Mouse (Mus musculus): ENCODE data around the gene Jsrp1.

Gene Jsrp1

DNA sequence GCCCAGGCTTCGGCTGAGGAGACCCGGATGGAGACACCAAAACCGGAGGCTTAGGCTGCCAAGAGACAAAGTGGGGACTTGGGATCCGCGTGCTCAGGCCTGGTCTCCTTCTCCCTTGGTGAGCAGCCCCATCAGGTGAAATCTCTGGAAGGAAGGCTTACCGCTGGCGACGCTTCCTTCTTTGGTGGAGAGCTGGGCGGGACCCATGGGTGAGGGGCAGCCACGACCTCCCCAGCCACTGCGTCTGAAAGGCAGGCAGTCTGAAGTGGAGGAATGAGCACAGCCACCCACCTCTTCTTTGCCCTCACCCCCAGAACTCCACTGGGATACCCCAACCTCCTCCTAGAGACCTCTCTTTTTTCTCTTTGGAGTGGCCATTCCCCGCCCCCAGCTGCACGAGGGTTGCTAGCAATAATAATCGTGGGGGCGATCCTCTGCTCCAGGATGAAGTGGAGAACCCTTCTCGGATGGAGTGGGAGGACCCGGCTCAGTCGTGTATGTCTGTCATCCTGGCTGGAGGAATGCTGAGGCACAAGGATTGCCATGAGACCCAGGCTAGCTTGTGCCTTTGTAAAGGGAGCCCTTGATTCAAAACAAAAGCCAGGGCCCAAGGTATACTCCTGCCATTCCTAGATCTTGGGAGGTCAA is 4.2 kb downstream of the Jsrp1 start:
- no peak for DNase-seq (ENCODE audit: low spot score)

- DNase-seq (ENCODE audit: low spot score), result no peak
Measured at GRCm38 (mm10) chr10:80808099-80808984, 5.0 kb downstream of the Jsrp1 start.

DNA sequence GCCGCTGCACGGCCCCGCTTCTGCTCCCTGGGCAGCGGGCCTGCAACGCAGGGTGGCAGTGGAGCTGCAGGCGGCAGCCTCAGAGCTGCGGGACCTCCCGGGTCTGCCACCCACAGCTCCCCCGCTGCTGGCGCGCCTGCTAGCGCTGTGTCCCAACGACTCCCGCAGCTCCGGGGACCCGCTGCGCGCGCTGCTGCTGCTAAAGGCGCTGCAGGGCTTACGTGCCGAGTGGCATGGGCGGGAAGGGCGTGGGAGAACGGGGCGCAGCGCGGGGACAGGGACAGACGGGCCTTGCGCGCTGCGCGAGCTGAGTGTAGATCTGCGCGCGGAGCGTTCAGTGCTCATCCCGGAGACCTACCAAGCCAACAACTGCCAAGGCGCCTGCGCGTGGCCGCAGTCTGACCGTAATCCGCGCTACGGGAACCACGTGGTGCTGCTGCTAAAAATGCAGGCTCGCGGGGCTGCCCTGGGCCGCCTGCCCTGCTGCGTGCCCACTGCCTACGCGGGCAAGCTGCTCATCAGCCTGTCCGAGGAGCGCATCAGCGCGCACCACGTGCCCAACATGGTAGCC is 6.2 kb downstream of the Jsrp1 start:
- DNase-seq (ENCODE audit: low spot score), result no peak

DNA sequence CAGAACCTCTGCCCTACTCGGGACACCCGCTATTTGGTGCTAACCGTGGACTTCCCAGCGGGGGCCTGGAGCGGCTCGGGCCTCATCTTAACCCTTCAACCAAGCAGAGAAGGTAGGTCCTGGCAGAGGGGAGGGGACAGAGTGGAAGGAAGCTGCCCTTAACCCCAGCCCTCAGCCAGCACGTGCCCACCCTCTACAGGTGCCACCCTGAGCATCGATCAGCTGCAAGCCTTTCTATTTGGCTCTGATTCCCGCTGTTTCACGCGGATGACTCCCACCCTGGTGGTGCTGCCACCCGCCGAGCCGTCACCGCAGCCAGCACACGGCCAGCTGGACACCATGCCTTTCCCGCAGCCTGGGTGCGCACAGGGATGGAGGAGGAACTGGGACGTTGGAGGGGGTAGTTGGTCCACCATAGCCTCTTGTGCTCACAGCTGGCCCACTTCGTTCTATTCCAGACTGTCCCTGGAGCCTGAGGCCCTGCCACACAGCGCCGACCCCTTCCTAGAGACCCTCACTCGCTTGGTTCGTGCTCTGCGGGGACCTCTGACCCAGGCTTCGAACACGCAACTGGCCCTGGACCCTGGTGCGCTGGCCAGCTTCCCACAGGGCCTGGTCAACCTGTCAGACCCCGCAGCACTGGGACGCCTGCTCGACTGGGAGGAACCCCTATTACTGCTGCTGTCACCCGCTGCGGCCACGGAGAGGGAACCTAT is 6.8 kb downstream of the Jsrp1 start:
- no peak for DNase-seq (ENCODE audit: low spot score)

GRCm38 (mm10) chr10:80805925-80806324 is 7.4 kb downstream of the Jsrp1 start:
- peak; percentile 70 for DNase-seq (ENCODE audit: low spot score)

DNA sequence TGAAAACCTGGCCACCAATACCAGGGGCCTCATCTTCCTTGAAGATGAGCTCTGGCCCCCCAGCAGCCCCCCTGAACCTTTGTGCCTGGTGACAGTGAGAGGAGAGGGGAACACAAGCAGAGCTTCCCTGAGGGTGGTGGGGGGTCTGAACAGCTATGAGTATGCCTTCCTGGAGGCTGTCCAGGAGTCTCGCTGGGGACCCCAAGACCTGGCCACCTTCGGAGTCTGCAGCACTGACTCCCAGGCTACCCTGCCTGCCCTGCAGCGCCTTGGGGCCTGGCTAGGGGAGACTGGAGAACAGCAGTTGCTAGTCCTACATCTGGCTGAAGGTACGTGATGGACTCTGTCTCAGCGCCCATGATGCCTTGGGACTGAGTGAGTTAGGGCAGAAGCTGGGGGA is 8.0 kb downstream of the Jsrp1 start:
- no peak for DNase-seq (ENCODE audit: low spot score)

DNA sequence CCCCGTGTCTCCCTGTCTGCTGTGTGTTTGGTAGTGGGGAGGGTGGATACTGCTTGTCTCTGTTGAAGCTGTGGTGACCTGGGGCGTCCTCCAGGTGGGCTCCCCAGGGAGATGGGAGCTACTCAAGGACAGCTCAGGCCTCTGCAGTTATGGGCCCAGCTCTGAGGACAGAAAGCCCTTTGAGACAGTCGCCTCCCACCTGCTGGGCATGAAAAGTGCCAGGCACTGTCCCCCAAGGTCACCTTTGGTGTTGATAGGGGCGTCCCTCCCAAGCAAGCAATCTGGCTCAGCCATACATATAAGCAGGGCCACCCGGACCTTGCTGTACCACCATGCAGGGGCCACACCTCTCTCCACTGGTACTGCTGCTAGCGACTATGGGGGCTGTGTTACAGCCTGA is 8.4 kb downstream of the Jsrp1 start, which contains the start of gene Amh:
Gene Amh, plus strand, starts transcription at position 328 of the 400 bp plus-strand sequence.
- no peak for DNase-seq (ENCODE audit: low spot score)

DNA sequence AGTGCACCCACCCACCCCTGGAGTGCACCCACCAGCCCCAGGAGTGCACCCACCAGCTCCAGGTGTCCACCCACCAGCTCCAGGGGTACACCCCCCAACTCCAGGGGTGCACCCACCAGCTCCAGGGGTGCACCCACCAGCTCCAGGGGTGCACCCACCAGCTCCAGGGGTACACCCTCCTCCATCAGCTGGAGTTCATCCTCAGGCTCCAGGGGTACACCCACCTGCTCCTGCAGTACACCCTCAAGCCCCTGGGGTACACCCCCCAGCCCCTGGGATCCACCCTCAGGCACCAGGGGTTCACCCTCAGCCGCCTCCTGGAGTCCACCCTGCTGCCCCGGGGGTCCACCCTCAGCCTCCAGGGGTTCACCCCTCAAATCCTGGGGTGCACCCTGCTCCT is 9.0 kb downstream of the Jsrp1 start:
- DNase-seq (ENCODE audit: low spot score), result no peak

DNA sequence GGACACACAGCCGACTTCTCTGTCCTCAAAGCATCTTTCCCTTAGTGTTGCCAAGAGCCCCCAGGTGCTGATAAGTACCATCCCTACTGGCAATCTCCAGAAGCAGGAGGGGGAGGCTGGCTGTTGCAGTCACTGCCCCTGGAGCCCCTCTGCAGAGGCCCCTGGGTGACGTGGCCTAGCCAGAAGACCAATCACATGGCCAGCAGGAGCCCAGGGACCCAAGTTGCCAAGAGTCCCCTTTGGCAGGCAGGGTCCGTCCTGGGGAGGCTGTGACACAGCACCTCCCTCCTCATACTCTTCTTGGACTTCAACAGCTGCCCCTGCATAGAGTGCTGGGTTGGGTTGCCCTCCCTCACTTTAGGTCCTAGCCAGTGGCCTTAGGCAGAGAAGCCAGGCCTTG is 10.3 kb downstream of the Jsrp1 start:
- no peak for DNase-seq (ENCODE audit: low spot score)

DNA sequence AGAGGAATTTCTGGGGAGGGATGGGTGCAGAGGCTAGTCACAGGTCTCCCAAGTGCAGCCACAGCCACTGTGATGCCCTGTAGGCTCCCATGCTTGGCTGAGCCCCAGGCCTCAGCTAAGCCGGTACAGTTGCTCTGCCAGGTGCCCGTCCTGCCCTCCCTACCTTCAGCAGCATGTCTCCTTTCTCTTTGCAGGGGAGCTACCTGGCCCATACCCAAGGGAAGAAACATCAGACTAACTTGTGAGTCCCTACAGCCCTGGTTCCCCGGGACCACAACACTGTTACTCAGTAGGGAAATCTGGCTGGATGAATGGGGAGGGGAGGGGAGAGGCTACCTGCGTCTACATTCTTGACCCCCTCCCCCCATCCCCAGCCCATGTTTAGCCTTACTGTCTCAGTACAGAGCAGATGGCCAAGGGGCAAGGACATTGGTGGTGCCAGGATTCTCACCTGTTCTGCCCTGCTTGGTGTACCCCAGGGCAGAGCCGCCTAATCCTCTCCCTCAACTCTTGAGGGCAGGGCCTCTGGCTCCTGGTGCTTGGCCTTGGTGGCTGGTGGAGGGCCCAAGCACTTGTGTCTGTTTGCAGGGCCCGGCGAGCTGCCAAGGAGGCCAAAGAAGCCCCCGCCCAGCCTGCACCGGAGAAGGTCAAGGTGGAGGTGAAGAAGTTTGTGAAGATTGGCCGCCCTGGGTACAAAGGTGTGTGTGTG is 10.9 kb downstream of the Jsrp1 start:
- DNase-seq (ENCODE audit: low spot score), result no peak

GRCm38 (mm10) chr10:80799070-80799566 is 14.2 kb downstream of the Jsrp1 start:
- DNase-seq (ENCODE audit: low spot score), result no peak

- DNase-seq (ENCODE audit: low spot score), result peak; percentile 89
Measured at GRCm38 (mm10) chr10:80798150-80799006, 14.9 kb downstream of the Jsrp1 start, which contains the start of the genes Sf3a2 and Plekhj1. TSS of gene Sf3a2 (plus strand) at chr10:80798198. TSS of gene Plekhj1 (minus strand) at chr10:80798626.

GRCm38 (mm10) chr10:80797186-80798149 is 15.8 kb downstream of the Jsrp1 start:
- DNase-seq (ENCODE audit: low spot score), result no peak

DNA sequence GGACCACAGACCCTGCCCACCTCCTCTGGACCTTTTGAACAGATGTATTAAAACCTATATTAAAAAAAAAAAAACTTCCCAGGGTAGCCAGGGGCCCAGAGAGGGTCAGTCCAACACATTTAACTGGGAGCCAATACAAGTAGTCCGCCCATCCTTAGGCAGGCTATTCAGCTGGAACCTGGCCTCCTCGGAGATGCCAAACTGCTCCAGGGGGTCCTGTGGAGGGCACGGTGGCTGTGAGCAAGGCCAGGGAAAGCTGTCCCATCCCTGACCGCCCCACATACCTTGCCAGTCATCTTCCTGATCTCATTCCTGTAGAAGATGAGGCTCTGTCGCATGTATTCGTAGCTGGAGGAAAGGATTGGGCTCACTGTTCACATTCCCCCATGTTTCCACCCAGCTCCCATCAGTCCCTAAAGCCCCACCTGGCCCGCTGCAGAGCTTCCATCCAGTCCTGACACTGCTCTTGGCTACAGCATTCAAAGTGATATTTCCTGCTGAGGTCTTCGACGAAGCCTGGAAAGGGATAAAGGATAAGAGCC is 16.9 kb downstream of the Jsrp1 start:
- DNase-seq (ENCODE audit: low spot score), result no peak

- DNase-seq (ENCODE audit: low spot score), result no peak
Measured at GRCm38 (mm10) chr10:80794750-80795149, 18.5 kb downstream of the Jsrp1 start.

DNA sequence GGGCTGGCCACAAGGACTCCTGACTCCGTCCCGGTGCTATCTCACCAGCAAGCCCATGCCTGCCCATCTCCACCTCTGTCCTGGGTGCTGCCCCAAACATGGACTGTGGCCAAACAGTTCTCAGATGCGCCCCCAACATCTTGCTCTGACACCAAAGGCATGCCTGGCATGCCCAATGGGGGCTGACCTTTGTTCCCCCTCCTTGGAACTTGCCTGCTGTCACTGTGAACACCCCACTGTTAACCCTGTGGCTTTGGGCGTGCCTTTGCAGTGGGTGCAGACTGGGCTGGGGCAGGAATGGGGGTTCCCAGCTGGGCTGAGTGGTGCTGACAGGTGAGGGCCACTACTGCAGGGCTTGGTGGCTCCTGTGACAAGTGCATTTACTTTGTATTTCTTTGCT is 19.5 kb downstream of the Jsrp1 start:
- no peak for DNase-seq (ENCODE audit: low spot score)

DNA sequence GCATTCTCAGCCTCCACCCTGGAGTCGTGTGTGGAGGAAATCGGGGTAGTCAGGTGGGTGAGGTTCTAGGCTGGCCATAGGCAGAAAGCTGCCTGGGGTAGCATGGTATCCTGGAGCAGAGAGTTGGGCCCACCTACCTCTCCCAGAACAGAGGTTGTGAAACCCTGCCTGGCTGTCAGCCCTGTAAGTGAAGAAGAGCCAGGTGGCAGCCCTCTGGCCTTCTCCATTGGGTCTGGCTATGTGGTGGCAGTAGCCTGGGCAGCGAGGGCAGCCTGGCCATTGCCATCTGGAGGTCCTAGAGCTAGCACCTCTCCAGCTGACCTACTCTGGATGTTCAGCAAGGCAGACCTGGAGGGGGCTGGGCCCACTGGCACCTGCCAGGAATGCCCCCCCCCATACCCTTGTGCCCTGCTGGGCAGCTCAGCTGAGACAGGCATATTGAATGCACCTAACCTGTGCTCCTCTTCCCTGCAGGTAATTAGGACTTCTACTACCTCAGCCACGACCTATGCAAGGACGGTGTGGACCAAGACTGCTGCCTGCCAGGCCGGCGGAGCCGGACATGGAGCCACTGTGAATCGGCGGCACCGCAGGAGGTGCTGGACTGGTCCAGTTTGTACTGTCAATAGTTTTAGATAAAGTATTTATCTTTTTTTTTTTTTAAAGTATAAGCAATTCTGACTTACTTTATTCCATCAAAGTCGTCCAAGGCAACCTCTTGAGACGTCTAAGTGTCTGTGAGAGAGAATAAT is 20.1 kb downstream of the Jsrp1 start:
- no peak for DNase-seq (ENCODE audit: low spot score)
